Mouse (Mus musculus) CH12.LX (cell line): ENCODE results near the gene Aldh3b1. TPM values are rescaled to one million over a fixed set of nuclear protein-coding genes. Genes with fewer than 3 reads are reported as not detected.

Experiments used
- DNase-seq: peaks from one replicate; pipeline ENCODE4 v3.0.0-alpha.2; 2013; ENCODE audit errors: extremely low read depth
- H3K27ac ChIP-seq: 2 replicates; pipeline ENCODE4 v1.5.1; 2012; ENCODE audit warnings: low read depth, mild to moderate bottlenecking, control low read depth, moderate library complexity; ENCODE audit not compliant: insufficient read depth
- H3K27me3 ChIP-seq: replicated peaks from 2 replicates; pipeline ENCODE3; 2012; ENCODE audit warnings: inconsistent platforms
- H3K36me3 ChIP-seq, 2 experiments: replicated peaks in 1 of 2; 2 replicates each; pipeline versions ENCODE3 to v1.6.1; 2012; ENCODE audit warnings: inconsistent platforms in 1 of 2, low read length in 1 of 2, mild to moderate bottlenecking in 1 of 2, mixed read lengths in 1 of 2, moderate library complexity in 1 of 2; ENCODE audit not compliant: control insufficient read depth in 1 of 2, insufficient read depth in 1 of 2
- H3K4me1 ChIP-seq, 2 experiments: 2 replicates each; pipeline ENCODE4 v1.6.1; 2012; ENCODE audit warnings: inconsistent platforms in 1 of 2, moderate library complexity in 1 of 2; ENCODE audit not compliant: insufficient read depth in 2 of 2, control insufficient read depth in 1 of 2
- H3K4me2 ChIP-seq: 2 replicates; pipeline ENCODE4 v1.6.1; 2012; ENCODE audit warnings: low read depth, mild to moderate bottlenecking, control low read depth; ENCODE audit not compliant: poor library complexity, insufficient read depth, severe bottlenecking
- H3K4me3 ChIP-seq, 3 experiments: fragments of 150-350 bp in 1 of 3; sonication (generic) in 1 of 3; replicated peaks in 1 of 3; 2 replicates each; pipeline versions ENCODE3 to v1.5.1; 2011 to 2012; ENCODE audit warnings: low read depth in 2 of 3, low read length in 2 of 3, mild to moderate bottlenecking in 2 of 3, moderate library complexity in 2 of 3, control low read depth in 1 of 3, improper control_type of control experiment in 1 of 3, inconsistent platforms in 1 of 3, mixed read lengths in 1 of 3; ENCODE audit not compliant: poor library complexity in 1 of 3
- H3K79me2 ChIP-seq: replicated peaks from 2 replicates; pipeline ENCODE4 v1.6.1; 2012; ENCODE audit warnings: mild to moderate bottlenecking, moderate library complexity; ENCODE audit not compliant: control insufficient read depth, poor library complexity, insufficient read depth, severe bottlenecking; ENCODE audit errors: extremely low read depth
- H3K9ac ChIP-seq: 2 replicates; pipeline ENCODE4 v1.6.1; 2012; ENCODE audit warnings: low read depth, mild to moderate bottlenecking, control low read depth, moderate library complexity; ENCODE audit not compliant: insufficient read depth
- H3K9me3 ChIP-seq: replicated peaks from 2 replicates; pipeline ENCODE3; 2012; ENCODE audit warnings: low read length, inconsistent platforms, mixed read lengths
- CTCF ChIP-seq, 2 experiments: IDR thresholded peaks in 1 of 2; conservative IDR thresholded peaks in 1 of 2; 2 replicates each; pipeline ENCODE4 v1.5.1; 2011 to 2012; ENCODE audit warnings: low read depth in 2 of 2, low read length in 2 of 2, improper control_type of control experiment in 1 of 2, inconsistent platforms in 1 of 2, mild to moderate bottlenecking in 1 of 2, moderate library complexity in 1 of 2
- E2F4 ChIP-seq: IDR thresholded peaks from 2 replicates; pipeline ENCODE4 v1.6.1; 2011; ENCODE audit warnings: low read depth, low read length, improper control_type of control experiment; ENCODE audit not compliant: insufficient replicate concordance
- EP300 ChIP-seq: IDR thresholded peaks from 2 replicates; pipeline ENCODE4 v1.6.1; 2011; ENCODE audit warnings: low read length, improper control_type of control experiment
- HCFC1 ChIP-seq: IDR thresholded peaks from 2 replicates; pipeline ENCODE4 v1.6.1; 2012; ENCODE audit warnings: low read depth, mild to moderate bottlenecking, inconsistent platforms, low read length, improper control_type of control experiment
- IRF4 ChIP-seq: IDR thresholded peaks from 2 replicates; pipeline ENCODE4 v1.6.1; 2014; ENCODE audit warnings: low read depth, mild to moderate bottlenecking, inconsistent platforms, low read length, improper control_type of control experiment
- MAX ChIP-seq: IDR thresholded peaks from 2 replicates; pipeline ENCODE4 v1.6.1; 2011; ENCODE audit warnings: low read length, improper control_type of control experiment
- MXI1 ChIP-seq: IDR thresholded peaks from 2 replicates; pipeline ENCODE4 v1.6.1; 2011; ENCODE audit warnings: mild to moderate bottlenecking, low read depth, low read length, improper control_type of control experiment
- MYC ChIP-seq: IDR thresholded peaks from 2 replicates; pipeline ENCODE4 v1.6.1; 2011; ENCODE audit warnings: low read depth, mild to moderate bottlenecking, improper control_type of control experiment, low read length
- NELFE ChIP-seq: IDR thresholded peaks from 2 replicates; pipeline ENCODE4 v1.6.1; 2011; ENCODE audit warnings: low read depth, low read length, improper control_type of control experiment
- POLR2AphosphoS2 ChIP-seq: IDR thresholded peaks from 2 replicates; pipeline ENCODE4 v1.6.1; 2011; ENCODE audit warnings: low read depth, low read length, improper control_type of control experiment
- SMC3 ChIP-seq: IDR thresholded peaks from 2 replicates; pipeline ENCODE4 v1.6.1; 2011; ENCODE audit warnings: low read depth, low read length, improper control_type of control experiment
- USF2 ChIP-seq: conservative IDR thresholded peaks from 2 replicates; pipeline ENCODE4 v1.6.1; 2011; ENCODE audit warnings: low read depth, low read length, improper control_type of control experiment
- ZMIZ1 ChIP-seq: IDR thresholded peaks from 2 replicates; pipeline ENCODE4 v1.6.1; 2012; ENCODE audit warnings: low read depth, mild to moderate bottlenecking, inconsistent platforms, low read length, improper control_type of control experiment
- dilution Hi-C: fragments of 300-500 bp; cut with MboI; formaldehyde crosslinking; loops from 2 replicates; pipeline ENCODE4 v1.14.3; 2020; ENCODE audit warnings: low sequenced_read_pairs; ENCODE audit not compliant: extremely low pct_unique_long_range_greater_than_20kb, extremely low pct_ligation_motif_present
- in situ Hi-C: fragments of 300-500 bp; cut with MboI; formaldehyde crosslinking; loops from 3 replicates; pipeline ENCODE4 v1.14.3; 2019; ENCODE audit warnings: low sequenced_read_pairs, low pct_ligation_motif_present, low pct_unique_long_range_greater_than_20kb, mixed read lengths
- polyA plus RNA-seq: library from polyadenylated mRNA; unstranded; fragments of >175 nt; gene quantifications from 2 replicates; pipeline ENCODE4 v1.2.1, GENCODE M21; 2012; ENCODE audit warnings: low read depth; ENCODE audit not compliant: insufficient read length
- total RNA-seq, 2 experiments: library from RNA; depleted of rRNA; stranded (reverse); fragments of 300-350 nt in 1 of 2; fragments of >200 nt in 1 of 2; gene quantifications; 2 replicates each; pipeline ENCODE4 v1.2.3; 2012 to 2014

The Aldh3b1 gene
- total and polyA plus RNA-seq, 3 experiments: 5.9 to 8.1 (median 8.1) TPM

GRCm38 (mm10) chr19:3868290-3868689, 61.3 kb downstream of the Aldh3b1 start:
- Histone ChIP-seq H3K4me3 (no peak overlapping the region), H3K79me2 (no peaks in the 10 kb centered on the region), H3K4me2 (no peak overlapping the region), H3K4me1 (no peaks in the 10 kb centered on the region), H3K9me3 (peaks cover 5% of the 10 kb centered on the region), H3K27ac (no peak overlapping the region), H3K27me3 (no peaks in the 10 kb centered on the region), H3K9ac (no peak overlapping the region), H3K36me3 (peaks cover 4 to 19% of the 10 kb centered on the region in 2 experiments)
- TF ChIP-seq EP300 (no peak), HCFC1 (no peak), POLR2AphosphoS2 (no peak), MYC (no peak), ZMIZ1 (no peak), MXI1 (no peak), IRF4 (no peak), NELFE (no peak), USF2 (no peak), MAX (no peak), E2F4 (no peak)
- in situ Hi-C loops: no loop called here
- no peak for DNase-seq
- dilution Hi-C loops: no loop called here

DNA sequence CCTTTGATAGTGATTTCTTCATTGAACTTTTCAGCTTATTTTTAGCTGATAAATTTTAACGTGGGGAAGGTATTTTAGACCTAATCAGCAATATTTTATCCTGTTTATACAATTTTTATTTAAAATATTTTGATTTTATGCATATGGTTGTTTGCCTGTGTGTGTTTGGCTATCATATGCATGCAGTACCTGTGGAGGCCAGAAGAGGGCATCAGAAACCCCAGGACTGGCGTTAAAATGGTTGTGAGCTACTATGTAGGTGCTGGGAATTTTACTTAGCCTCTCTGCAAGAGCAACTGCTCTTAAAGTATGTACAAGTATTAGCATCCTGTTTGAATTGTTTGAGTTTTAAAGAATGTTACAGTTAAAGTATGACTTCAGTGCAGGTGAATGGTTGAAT, 64.6 kb downstream of the Aldh3b1 start:
- TF ChIP-seq SMC3: peak; percentile 26; the same call in 1 of the 2 replicates
- no peak for TF ChIP-seq USF2
- TF ChIP-seq CTCF (conservative IDR thresholded peaks at IDR 0.05 in 1 of 2, IDR thresholded peaks at IDR 0.05 in 1 of 2; ENCODE audit: low read depth in 2 of 2, low read length in 2 of 2): peak in 1 of 2 experiments; percentile 44; a peak in 2 of 4 replicates
- Histone ChIP-seq H3K36me3 (peaks cover 4 to 18% of the 10 kb centered on the region in 2 experiments), H3K9ac (no peak overlapping the region), H3K27ac (no peak overlapping the region), H3K79me2 (no peaks in the 10 kb centered on the region; the same call in 1 of the 2 replicates), H3K4me1 (no peaks in the 10 kb centered on the region), H3K4me3 (no peak overlapping the region), H3K9me3 (peaks cover 5% of the 10 kb centered on the region), H3K27me3 (no peaks in the 10 kb centered on the region), H3K4me2 (no peak overlapping the region)
- dilution Hi-C loops (no loop called here), in situ Hi-C loops (no loop called here)
- DNase-seq: no peak

Other genes with a start within 250 kb of the Aldh3b1 start
Only the 20 nearest of the 28 such genes appear.
- 10.9 and 11.0 TPM in 2 replicates for gene Kmt5b, start 162.4 kb downstream of the Aldh3b1 start, total RNA-seq (2012; rRNA removed)
- 13.9 and 15.1 TPM in 2 replicates for gene Kmt5b, start 162.4 kb downstream of the Aldh3b1 start, total RNA-seq (2014; rRNA removed)
- 16.6 and 24.2 TPM in 2 replicates for gene Kmt5b, start 162.4 kb downstream of the Aldh3b1 start, polyA plus RNA-seq
- 10.1 and 10.3 TPM in 2 replicates for gene Chka, start 78.0 kb downstream of the Aldh3b1 start, total RNA-seq (2012; rRNA removed)
- 7.6 and 8.0 TPM in 2 replicates for gene Chka, start 78.0 kb downstream of the Aldh3b1 start, total RNA-seq (2014; rRNA removed)
- 11.6 and 13.0 TPM in 2 replicates for gene Chka, start 78.0 kb downstream of the Aldh3b1 start, polyA plus RNA-seq
- 46.6 and 53.2 TPM in 2 replicates for gene Tcirg1, start 22.7 kb downstream of the Aldh3b1 start, total RNA-seq (2012; rRNA removed)
- gene Tcirg1, start 22.7 kb downstream of the Aldh3b1 start, total RNA-seq (2014; rRNA removed): 48.5 and 51.6 TPM in 2 replicates
- gene Tcirg1, start 22.7 kb downstream of the Aldh3b1 start, polyA plus RNA-seq: 62.8 and 67.2 TPM in 2 replicates
- gene Ndufs8, start 17.0 kb downstream of the Aldh3b1 start, total RNA-seq (2012; rRNA removed): 216 TPM in 2 replicates
- gene Ndufs8, start 17.0 kb downstream of the Aldh3b1 start, total RNA-seq (2014; rRNA removed): 196 and 248 TPM in 2 replicates
- 182 and 195 TPM in 2 replicates for gene Ndufs8, start 17.0 kb downstream of the Aldh3b1 start, polyA plus RNA-seq
- gene Unc93b1, start 5.4 kb upstream of the Aldh3b1 start, total RNA-seq (2012; rRNA removed): 77.9 and 84.7 TPM in 2 replicates
- 72.7 and 82.3 TPM in 2 replicates for gene Unc93b1, start 5.4 kb upstream of the Aldh3b1 start, total RNA-seq (2014; rRNA removed)
- gene Unc93b1, start 5.4 kb upstream of the Aldh3b1 start, polyA plus RNA-seq: 105 and 117 TPM in 2 replicates
- gene Aldh3b3, start 28.8 kb upstream of the Aldh3b1 start, total RNA-seq (2012; rRNA removed): not detected in 2 replicates
- not detected in 2 replicates for gene Aldh3b3, start 28.8 kb upstream of the Aldh3b1 start, total RNA-seq (2014; rRNA removed)
- gene Aldh3b3, start 28.8 kb upstream of the Aldh3b1 start, polyA plus RNA-seq: not detected in 2 replicates
- not detected in 2 replicates for gene Aldh3b2, start 42.5 kb upstream of the Aldh3b1 start, total RNA-seq (2012; rRNA removed)
- gene Aldh3b2, start 42.5 kb upstream of the Aldh3b1 start, total RNA-seq (2014; rRNA removed): not detected in 2 replicates
- gene Aldh3b2, start 42.5 kb upstream of the Aldh3b1 start, polyA plus RNA-seq: not detected in 2 replicates
- gene Acy3, start 56.8 kb upstream of the Aldh3b1 start, total RNA-seq (2012; rRNA removed): 0.25 TPM in 1 of 2 replicates, not detected in the other
- not detected in 2 replicates for gene Acy3, start 56.8 kb upstream of the Aldh3b1 start, total RNA-seq (2014; rRNA removed)
- 0.29 and 0.83 TPM in 2 replicates for gene Acy3, start 56.8 kb upstream of the Aldh3b1 start, polyA plus RNA-seq
- not detected in 2 replicates for gene Tbx10, start 62.9 kb upstream of the Aldh3b1 start, total RNA-seq (2012; rRNA removed)
- gene Tbx10, start 62.9 kb upstream of the Aldh3b1 start, total RNA-seq (2014; rRNA removed): not detected in 2 replicates
- gene Tbx10, start 62.9 kb upstream of the Aldh3b1 start, polyA plus RNA-seq: not detected in 2 replicates
- 31.4 and 36.3 TPM in 2 replicates for gene Nudt8, start 70.8 kb upstream of the Aldh3b1 start, total RNA-seq (2012; rRNA removed)
- gene Nudt8, start 70.8 kb upstream of the Aldh3b1 start, total RNA-seq (2014; rRNA removed): 31.7 and 40.2 TPM in 2 replicates
- 24.7 and 28.2 TPM in 2 replicates for gene Nudt8, start 70.8 kb upstream of the Aldh3b1 start, polyA plus RNA-seq
- 2.0 and 2.1 TPM in 2 replicates for gene Gm49405, start 70.8 kb upstream of the Aldh3b1 start, total RNA-seq (2012; rRNA removed)
- gene Gm49405, start 70.8 kb upstream of the Aldh3b1 start, total RNA-seq (2014; rRNA removed): 0.99 and 1.1 TPM in 2 replicates
- 2.7 and 3.3 TPM in 2 replicates for gene Gm49405, start 70.8 kb upstream of the Aldh3b1 start, polyA plus RNA-seq
- 4.4 and 5.2 TPM in 2 replicates for gene Doc2g, start 73.5 kb upstream of the Aldh3b1 start, total RNA-seq (2012; rRNA removed)
- gene Doc2g, start 73.5 kb upstream of the Aldh3b1 start, total RNA-seq (2014; rRNA removed): 2.1 and 2.7 TPM in 2 replicates
- gene Doc2g, start 73.5 kb upstream of the Aldh3b1 start, polyA plus RNA-seq: 5.7 and 6.4 TPM in 2 replicates
- gene Ndufv1, start 83.0 kb upstream of the Aldh3b1 start, total RNA-seq (2012; rRNA removed): 183 TPM in 2 replicates
- gene Ndufv1, start 83.0 kb upstream of the Aldh3b1 start, total RNA-seq (2014; rRNA removed): 119 TPM in 2 replicates
- gene Ndufv1, start 83.0 kb upstream of the Aldh3b1 start, polyA plus RNA-seq: 133 and 136 TPM in 2 replicates
- gene Gstp1, start 108.2 kb upstream of the Aldh3b1 start, total RNA-seq (2012; rRNA removed): 529 and 544 TPM in 2 replicates
- gene Gstp1, start 108.2 kb upstream of the Aldh3b1 start, total RNA-seq (2014; rRNA removed): 333 and 343 TPM in 2 replicates
- 468 and 696 TPM in 2 replicates for gene Gstp1, start 108.2 kb upstream of the Aldh3b1 start, polyA plus RNA-seq
- gene Gstp2, start 116.2 kb upstream of the Aldh3b1 start, total RNA-seq (2012; rRNA removed): 6.0 and 21.1 TPM in 2 replicates
- gene Gstp2, start 116.2 kb upstream of the Aldh3b1 start, total RNA-seq (2014; rRNA removed): not detected in 2 replicates
- 1.4 and 2.4 TPM in 2 replicates for gene Gstp2, start 116.2 kb upstream of the Aldh3b1 start, polyA plus RNA-seq
- gene Gstp3, start 129.8 kb upstream of the Aldh3b1 start, total RNA-seq (2012; rRNA removed): 0.46 and 1.4 TPM in 2 replicates
- gene Gstp3, start 129.8 kb upstream of the Aldh3b1 start, total RNA-seq (2014; rRNA removed): not detected in 2 replicates
- not detected in 2 replicates for gene Gstp3, start 129.8 kb upstream of the Aldh3b1 start, polyA plus RNA-seq
- not detected in 2 replicates for gene Cabp2, start 151.8 kb upstream of the Aldh3b1 start, total RNA-seq (2012; rRNA removed)
- not detected in 2 replicates for gene Cabp2, start 151.8 kb upstream of the Aldh3b1 start, total RNA-seq (2014; rRNA removed)
- gene Cabp2, start 151.8 kb upstream of the Aldh3b1 start, polyA plus RNA-seq: not detected in 2 replicates
- gene Cdk2ap2, start 167.4 kb upstream of the Aldh3b1 start, total RNA-seq (2012; rRNA removed): 69.5 and 90.3 TPM in 2 replicates
- gene Cdk2ap2, start 167.4 kb upstream of the Aldh3b1 start, total RNA-seq (2014; rRNA removed): 57.0 and 63.4 TPM in 2 replicates
- gene Cdk2ap2, start 167.4 kb upstream of the Aldh3b1 start, polyA plus RNA-seq: 55.6 and 67.1 TPM in 2 replicates
- gene Pitpnm1, start 170.2 kb upstream of the Aldh3b1 start, total RNA-seq (2012; rRNA removed): 43.8 and 46.1 TPM in 2 replicates
- gene Pitpnm1, start 170.2 kb upstream of the Aldh3b1 start, total RNA-seq (2014; rRNA removed): 14.8 and 15.9 TPM in 2 replicates
- gene Pitpnm1, start 170.2 kb upstream of the Aldh3b1 start, polyA plus RNA-seq: 33.3 and 34.7 TPM in 2 replicates
- gene Aip, start 196.1 kb upstream of the Aldh3b1 start, total RNA-seq (2012; rRNA removed): 37.5 and 39.7 TPM in 2 replicates
- gene Aip, start 196.1 kb upstream of the Aldh3b1 start, total RNA-seq (2014; rRNA removed): 10.8 and 11.7 TPM in 2 replicates
- gene Aip, start 196.1 kb upstream of the Aldh3b1 start, polyA plus RNA-seq: 64.8 and 87.9 TPM in 2 replicates